Comparison of ENCODE assay signal across 10 mouse cellular contexts in the genomic region with DNA sequence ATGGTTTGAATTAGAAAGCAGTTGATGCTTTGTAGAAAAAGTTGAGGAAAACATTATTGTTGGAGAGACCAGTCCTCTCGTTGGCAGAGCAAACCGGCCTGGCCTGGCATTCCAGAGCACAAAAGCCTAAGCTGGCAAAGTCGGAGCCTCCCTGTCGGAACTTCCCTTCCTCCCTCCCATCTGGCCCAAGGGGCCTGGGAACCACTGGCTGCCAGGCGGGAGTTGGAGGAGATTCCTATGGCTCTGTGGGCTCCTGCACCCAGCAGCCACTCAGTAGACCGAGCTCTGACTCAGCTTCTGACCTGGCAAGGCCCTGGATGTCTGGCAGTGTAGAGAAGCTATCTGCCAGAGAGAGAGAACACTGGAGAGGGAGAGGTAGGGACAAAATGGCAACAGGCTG. TPM values are rescaled to one million over a fixed set of nuclear protein-coding genes. Genes with fewer than 3 reads are reported as not detected.
DNase-seq lines count a peak whose midpoint lies in the region.
"Had no signal": no experiment of that assay in that cellular context is flagged by ENCODE, and none has a peak within 500 bp of the region (broad histone marks: within the 10 kb centered on the region; RNA-seq: fewer than 3 reads in every experiment).

No protein-coding gene starts in this region.

- no peaks in the 10 kb centered on the region for H3K9me3 ChIP-seq in heart, embryonic 10.5 days
- H3K9me3 ChIP-seq: embryonic facial prominence, embryonic 13.5 days; midbrain, embryonic 12.5 days had no signal

- DNase-seq in layer of hippocampus, adult 11-12 months (ENCODE audit: low spot score) = peak; percentile 51
- no peak for DNase-seq in layer of hippocampus, adult 9-10 months (ENCODE audit: low spot score)
- peak; percentile 36 to 39 for DNase-seq in cerebellum, adult 18-20 months
- DNase-seq in heart, embryonic 10.5 days (ENCODE audit: low spot score) = no peak
- DNase-seq in right cerebral cortex, postnatal 10 days (ENCODE audit: low spot score in 2 of 2) = peak; percentile 79 to 80
- no peak for DNase-seq in natural killer cell, adult 2 months (ENCODE audit: low spot score in 2 of 2)
- no peak for DNase-seq in spleen, postnatal 4 days (ENCODE audit: low spot score in 2 of 2)
- no peak for DNase-seq in kidney, postnatal 10 days

- peak overlapping the region; percentile 59; the same call in 1 of the 2 replicates for H3K27ac ChIP-seq in heart, embryonic 10.5 days
- H3K27ac ChIP-seq: embryonic facial prominence, embryonic 13.5 days; midbrain, embryonic 12.5 days had no signal

- peaks cover 44% of the 10 kb centered on the region for H3K4me1 ChIP-seq in heart, embryonic 10.5 days

- no peaks in the 10 kb centered on the region for H3K36me3 ChIP-seq in heart, embryonic 10.5 days
- H3K36me3 ChIP-seq: embryonic facial prominence, embryonic 13.5 days; midbrain, embryonic 12.5 days had no signal

- H3K27me3 ChIP-seq in heart, embryonic 10.5 days (ENCODE audit: insufficient read depth, poor library complexity, severe bottlenecking) = peaks cover 26% of the 10 kb centered on the region
- H3K27me3 ChIP-seq: midbrain, embryonic 12.5 days had no signal

- H3K4me3 ChIP-seq in heart, embryonic 10.5 days = no peak overlapping the region
- H3K4me3 ChIP-seq: embryonic facial prominence, embryonic 13.5 days; midbrain, embryonic 12.5 days had no signal

- WGBS in heart, embryonic 10.5 days = 74% methylated on average over 6 of the region's 6 CpGs

RNA-seq across cellular contexts. Expression of a gene that starts 34.3 kb away (rescaled TPM):
- polyA plus RNA-seq in heart, embryonic 10.5 days (2016; fragmentation: Nextera tagmentation; extraction: Ambion mirVana) = 0.11 and 0.21 TPM in 2 replicates
- polyA plus RNA-seq: midbrain, embryonic 12.5 days had no signal

RNA-seq across cellular contexts. Expression of a gene that starts 55.4 kb away (rescaled TPM):
- 0.05 and 0.06 TPM in 2 replicates for polyA plus RNA-seq in heart, embryonic 10.5 days (2016; fragmentation: Nextera tagmentation; extraction: Ambion mirVana)
- polyA plus RNA-seq: embryonic facial prominence, embryonic 13.5 days; midbrain, embryonic 12.5 days had no signal

Comparison
In these comparisons a context has a peak if more than half of its experiments do, and no peak if none do; other contexts are left out.
1. DNase-seq: peak in layer of hippocampus, adult 11-12 months (single experiment), cerebellum, adult 18-20 months (2 of 2) and right cerebral cortex, postnatal 10 days (2 of 2); none in layer of hippocampus, adult 9-10 months (single experiment), heart, embryonic 10.5 days (single experiment), natural killer cell, adult 2 months (0 of 2), spleen, postnatal 4 days (0 of 2) and kidney, postnatal 10 days (single experiment).